Mouse (Mus musculus): ENCODE data around the gene Msh4.

DNA sequence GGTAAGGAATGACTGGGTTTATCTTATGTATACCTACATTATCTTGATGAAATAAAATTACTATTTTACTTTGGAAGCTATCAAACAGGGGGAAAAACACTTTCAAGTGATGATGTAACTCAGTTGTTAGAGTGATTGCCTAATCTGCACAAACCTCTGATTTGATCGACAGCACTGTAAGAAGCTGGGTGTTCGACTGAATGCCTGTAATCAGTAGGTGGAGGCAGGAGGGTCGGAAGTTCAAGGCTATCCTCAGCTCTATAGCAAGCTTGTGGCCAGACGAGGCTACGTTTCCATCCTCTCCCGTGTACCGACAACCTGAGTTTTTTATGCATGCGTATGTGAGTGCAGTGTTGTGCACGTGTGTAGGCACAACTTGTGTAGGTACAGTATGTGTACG is 80.7 kb downstream of the Msh4 start:
- TF ChIP-seq GATA1 (IDR thresholded peaks at IDR 0.05; ENCODE audit: low read length): no peak
- no peak for TF ChIP-seq TAL1 (IDR thresholded peaks at IDR 0.05; ENCODE audit: low read length)

All from erythroblast, embryonic 14.5 days (primary cell).